Mouse (Mus musculus) heart, postnatal 25 days (tissue): ENCODE results near the gene Susd1. TPM values are rescaled to one million over a fixed set of nuclear protein-coding genes. Genes with fewer than 3 reads are reported as not detected.

Experiments
- DNase-seq: peaks from one replicate; pipeline ENCODE4 v3.0.0; 2022; ENCODE audit warnings: low spot score
- intact Hi-C: fragments of 180-260 bp; cut with DNase I; formaldehyde crosslinking; loops from one replicate; pipeline ENCODE4 v1.15.1; 2025
- total RNA-seq, 2 experiments: library from RNA; stranded (reverse); gene quantifications; 2 replicates each; pipeline ENCODE4 v1.2.3; 2021

Gene Susd1
- total RNA-seq, 2 experiments from 2014 or later, result 0.94 to 1.6 TPM

DNA sequence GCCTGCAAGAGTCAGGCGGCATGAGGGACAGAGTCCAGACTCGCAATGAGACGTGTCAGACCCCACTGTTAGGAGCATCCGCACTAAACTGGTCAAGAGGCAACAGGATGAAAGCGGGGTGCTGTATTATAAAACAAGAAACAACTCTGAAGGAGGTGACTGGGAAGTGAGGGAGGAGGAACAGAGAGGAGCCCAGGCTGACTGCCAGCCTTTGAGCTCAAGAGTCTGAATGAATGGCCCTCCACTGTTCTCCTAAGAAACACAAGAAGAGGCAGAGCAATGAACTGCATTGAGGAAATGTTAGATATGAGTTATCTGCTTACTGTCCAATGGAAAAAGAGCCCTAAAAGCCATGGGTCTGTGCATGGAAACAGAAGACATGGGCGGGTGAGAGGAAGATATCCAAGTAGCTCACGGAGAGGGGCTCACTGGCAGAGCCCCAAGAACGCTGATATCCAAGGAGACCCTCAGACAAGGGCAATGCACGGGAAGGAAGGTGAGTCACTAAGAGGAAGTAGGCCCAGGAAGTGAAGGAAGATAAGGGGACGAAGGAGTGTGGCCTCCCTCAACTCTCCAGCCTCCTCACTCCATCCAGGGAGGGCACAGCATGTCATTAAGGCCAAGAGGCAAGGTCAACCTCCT, 53.1 kb downstream of the Susd1 start:
- DNase-seq, result no peak
- intact Hi-C loops, result no loop called here

DNA sequence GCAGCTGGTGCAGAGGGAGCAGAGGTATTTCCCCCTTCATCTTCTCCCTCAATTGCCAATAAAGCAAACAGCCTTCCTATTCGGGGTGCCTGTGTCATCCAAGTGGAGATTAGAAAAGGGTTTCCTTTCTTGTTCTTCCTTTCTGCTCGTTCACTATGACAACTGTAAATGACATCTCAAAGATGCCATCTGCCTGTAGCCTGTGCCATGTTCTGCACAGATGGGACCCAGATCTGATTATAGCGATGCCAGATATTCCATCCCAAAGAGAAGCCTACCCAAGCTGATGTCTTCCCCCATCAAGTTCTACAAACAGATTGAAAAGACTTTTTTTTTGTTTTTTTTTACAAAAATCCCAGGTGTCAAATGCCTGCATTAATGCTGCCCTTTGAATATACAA, 54.6 kb downstream of the Susd1 start:
- intact Hi-C loops, result loop anchor here (5.0 kb wide), 1 partner anchor 184 kb away; no protein-coding TSS in a partner anchor
- DNase-seq, result no peak

DNA sequence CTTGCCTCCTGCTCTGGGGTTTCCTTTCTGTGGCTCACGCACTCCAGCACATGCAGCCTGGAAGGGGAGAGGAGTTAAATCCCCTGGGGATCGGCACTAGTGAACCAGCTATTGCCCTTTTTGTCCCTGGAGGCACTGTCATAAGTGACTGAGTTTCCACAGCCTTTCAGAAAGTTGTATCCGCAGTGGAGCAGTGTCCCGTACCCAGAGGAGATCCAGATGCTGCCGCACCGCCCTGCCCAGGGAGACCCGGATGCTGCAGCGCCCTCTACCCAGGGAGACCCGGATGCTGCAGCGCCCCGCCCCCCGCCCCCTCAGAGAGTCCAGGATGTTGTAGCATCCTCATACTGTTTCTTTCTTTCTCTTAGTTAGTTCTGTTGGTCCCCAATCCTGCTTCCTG, 56.3 kb downstream of the Susd1 start:
- intact Hi-C loops, result loop anchor here (5.0 kb wide), 1 partner anchor 185 kb away; no protein-coding TSS in a partner anchor
- no peak for DNase-seq

DNA sequence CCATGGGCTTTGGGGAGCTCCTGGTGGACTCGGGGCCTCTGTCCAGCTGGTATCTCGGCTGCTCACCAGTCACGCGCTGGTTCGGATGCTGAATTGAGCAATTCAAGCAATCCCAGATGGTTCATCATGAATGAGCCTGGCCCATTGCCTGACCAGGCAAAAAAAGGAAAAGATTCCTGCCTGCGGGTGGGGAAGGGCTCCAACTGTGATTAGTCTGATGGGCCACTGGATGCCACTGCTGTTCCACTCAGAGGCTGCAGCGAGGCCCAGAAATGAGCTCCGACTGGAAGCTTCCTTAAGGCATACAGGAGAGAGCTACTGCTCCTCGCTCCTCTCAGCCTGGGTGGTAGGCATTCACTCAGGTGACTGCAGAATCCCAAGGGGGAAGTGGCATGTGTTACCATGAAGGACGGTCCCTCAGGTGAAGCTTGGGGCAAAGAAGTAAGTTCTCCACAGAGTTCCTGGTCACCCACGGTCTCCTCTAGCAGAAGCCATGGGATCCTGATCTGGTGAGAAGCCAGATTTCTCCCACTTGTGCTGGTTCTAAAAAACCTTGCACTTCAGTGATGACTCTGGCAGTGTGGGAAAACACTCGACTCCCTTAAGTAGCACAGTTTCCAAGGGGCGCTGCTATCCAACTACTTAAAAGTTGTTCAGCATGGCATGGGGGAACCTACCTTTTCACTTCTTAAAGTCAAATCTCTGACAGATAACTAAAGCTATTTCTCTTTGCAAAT, 57.3 kb downstream of the Susd1 start:
- intact Hi-C loops, result loop anchor here (5.0 kb wide), 1 partner anchor 186 kb away; no protein-coding TSS in a partner anchor
- DNase-seq, result peak; percentile 62

DNA sequence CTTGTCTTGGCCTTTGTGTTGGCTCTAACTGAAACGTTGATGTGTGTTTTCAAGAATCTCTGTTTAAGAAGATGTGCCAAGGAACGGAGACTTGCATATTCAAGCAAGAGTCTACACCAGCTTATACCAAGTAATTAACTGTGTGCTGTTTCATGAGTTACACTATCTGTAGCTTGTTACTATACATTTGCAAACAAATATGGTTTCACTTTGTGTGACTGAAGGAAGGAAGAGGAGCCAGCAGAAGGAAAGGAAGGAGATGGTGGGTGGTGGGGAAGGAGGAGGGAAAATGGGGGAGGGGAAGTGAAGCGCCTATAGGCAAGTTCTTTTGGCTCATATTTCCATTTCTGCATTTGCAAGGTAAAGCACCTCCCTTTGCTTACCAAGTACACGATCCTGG, 58.0 kb downstream of the Susd1 start:
- intact Hi-C loops, result loop anchor here (5.0 kb wide), 1 partner anchor 187 kb away; no protein-coding TSS in a partner anchor
- DNase-seq, result no peak

DNA sequence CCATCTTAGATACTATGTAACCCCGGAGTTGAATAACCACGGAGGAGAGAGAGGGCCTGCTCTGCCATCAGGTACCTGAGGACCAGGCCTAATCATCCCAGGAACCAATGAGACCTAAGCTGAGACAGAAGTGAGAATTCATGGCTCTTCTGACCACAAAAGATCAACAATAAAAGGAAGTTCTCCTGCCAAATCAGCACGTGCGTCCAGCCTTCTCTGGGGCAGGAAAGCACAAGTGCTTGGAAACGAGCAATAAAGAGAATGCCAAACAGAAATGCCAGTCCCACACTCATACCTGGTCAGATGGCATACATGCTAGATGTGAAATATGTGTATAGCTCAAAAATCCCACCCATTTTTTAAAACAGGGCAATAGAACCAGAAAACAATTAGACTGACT, 58.6 kb downstream of the Susd1 start:
- intact Hi-C loops, result loop anchor here (5.0 kb wide), 1 partner anchor 187 kb away; no protein-coding TSS in a partner anchor

DNA sequence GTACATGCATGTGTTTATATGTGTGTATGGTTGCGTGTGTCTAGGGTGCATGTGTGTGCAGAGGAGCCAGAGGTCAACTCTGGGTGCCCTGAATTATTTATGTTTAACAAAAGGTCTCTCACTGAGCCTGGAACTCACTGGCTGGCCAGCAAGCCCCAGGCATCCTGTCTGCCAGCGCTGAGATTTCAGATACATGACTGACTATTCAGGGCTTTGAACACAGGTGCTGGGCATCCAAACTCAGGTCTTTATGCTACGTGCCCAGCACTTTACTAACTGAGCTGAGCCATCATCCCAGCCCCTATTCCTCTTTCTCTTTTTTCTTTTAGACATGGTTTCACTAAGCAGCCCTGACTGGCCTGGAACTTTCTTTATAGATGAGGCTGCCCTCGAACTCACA, 59.8 kb downstream of the Susd1 start:
- intact Hi-C loops, result no loop called here
- DNase-seq, result no peak

More for the DNA sequence above, 58.6 kb downstream of the Susd1 start:
- DNase-seq, result no peak

DNA sequence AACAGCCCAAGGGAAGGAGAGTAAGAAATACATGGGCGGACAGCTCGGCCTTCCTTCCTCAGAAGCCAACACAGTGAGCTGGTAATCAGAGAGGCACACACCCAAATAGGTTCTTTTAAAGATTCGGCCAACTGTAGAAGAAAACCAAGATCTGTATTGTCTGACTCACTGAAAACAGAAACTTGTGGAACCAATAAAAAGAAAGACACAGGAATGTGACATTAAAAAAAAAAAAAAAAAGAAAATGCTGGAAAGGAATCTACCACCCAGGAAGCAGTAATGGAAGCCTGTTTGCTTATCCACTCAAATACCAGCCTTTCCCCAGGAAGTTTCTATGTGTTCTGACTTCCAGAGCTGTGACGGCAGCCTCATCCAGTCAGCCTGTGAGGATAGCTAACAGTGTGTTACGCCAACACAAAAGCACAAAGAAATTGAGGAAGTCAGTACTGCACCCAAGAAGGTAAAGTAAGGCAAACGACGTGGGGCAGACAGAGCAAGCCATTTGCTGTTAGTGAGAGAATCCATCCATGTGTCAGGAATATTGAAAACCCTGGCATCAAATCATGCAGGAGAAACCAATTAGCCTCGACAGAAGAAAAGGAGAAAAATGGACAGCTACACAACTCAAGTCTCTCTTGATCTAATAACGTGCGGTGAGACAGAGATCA, 64.0 kb downstream of the Susd1 start:
- no peak for DNase-seq
- intact Hi-C loops, result no loop called here

DNA sequence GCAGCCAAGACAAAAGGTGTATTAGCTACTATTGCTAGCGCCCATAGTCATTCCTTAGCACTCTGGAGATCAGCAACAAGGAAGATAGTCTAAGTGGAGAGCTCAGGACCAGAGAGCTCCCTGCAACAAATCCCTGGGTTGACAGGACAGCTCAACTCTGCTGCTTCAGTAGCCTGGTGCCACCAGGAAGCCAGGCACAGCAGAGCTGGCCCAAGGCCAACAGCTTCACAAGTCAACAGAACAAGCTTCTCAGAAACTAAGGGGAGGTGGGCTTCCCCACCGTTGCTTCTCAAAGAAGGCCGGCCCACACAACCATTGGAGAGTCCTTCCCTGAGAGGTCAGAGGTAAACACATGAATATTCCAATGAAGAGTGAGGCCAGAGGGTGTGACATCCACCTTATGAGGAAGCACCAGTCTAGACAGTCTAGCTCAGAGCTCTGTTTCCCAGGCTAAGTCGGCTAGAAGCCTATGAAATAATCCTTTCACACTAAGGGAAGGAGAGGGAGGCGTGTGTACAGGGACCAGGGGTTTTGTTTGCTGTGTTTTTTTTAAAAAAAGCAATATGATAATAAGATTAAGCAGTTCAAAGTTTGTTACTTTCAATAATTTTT, 65.8 kb downstream of the Susd1 start:
- intact Hi-C loops, result no loop called here

DNA sequence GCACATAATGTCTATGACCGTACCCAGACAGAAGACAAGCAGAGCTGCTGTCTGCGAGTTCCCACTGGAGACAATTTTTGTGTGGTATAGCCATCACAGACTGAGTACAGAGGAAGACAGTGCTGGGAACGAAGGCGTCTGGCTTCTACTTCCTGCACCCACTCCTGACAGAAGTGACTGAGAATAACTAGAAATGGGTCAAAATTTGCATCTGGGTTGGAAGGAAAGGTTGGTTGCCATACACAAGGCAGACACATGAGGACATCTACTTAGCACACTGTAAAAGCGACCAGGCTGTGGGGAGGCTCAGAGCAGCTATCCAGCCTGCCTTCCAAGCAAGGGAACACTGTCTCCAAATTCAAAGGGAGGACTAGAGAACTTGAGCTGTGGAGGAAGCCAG, 66.5 kb downstream of the Susd1 start:
- intact Hi-C loops, result no loop called here
- no peak for DNase-seq

More for the DNA sequence above, 65.8 kb downstream of the Susd1 start:
- DNase-seq, result no peak

DNA sequence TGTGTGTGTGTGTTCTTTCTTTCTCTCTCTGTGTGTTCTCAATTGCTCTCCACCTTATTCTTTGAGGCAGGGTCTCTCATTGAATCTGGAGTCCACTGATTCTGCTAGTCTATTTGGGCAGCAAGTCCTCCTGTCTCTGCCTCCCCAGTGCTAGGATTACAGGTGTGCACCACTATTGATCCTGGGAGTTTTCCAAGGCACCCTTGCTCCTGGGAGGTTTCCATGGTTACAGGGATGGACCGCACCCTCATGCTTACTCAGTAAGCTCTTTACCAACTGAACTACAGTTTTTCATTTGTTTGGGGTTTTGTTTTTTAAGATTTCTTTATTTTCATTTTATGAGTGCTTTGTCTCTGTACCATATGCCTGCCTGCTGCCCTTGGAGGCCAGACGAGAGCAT, 68.5 kb downstream of the Susd1 start:
- intact Hi-C loops, result loop anchor here (10.0 kb wide), 3 partner anchors 105 to 485 kb away; no protein-coding TSS in a partner anchor
- no peak for DNase-seq

DNA sequence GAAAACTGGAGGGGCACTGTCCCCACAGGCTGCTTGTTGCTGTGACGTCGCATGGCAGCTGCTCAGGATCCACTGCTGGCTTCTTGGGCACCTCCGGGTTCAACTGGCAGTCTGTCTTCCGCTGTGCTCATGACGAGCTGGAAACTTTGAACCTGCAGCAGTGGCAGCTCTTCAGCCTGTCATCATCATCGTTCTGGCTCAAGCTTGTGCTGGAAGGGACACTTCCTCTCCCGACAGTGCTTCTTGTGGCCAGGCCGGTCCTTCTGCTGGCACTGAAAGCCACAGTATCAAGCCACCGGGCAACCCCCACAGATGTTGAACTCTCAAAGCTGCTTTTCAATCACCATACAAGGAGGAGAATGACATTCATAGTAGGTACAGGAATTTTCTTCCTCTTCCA, 70.3 kb downstream of the Susd1 start:
- no peak for DNase-seq
- intact Hi-C loops, result loop anchor here (10.0 kb wide), 3 partner anchors 107 to 487 kb away; no protein-coding TSS in a partner anchor

DNA sequence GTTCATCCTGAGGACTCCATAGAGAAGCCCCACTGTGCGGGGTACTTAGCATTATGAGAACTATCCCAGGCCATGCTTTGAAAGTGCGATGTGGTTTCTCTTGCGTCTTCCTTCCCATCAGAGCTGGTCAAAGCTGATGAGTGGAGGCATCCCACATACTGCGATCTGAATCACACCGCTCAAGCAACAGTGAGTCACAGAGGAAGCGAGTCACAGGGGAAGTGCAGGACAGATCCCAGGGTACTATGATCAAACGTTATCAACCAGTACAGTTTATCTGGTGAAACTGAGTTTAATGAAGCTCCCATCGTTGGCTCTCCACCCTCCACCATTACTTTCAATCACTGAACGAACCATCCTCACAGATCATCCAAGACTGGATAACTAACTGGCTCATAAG, 72.2 kb downstream of the Susd1 start:
- intact Hi-C loops, result loop anchor here (10.0 kb wide), 3 partner anchors 109 to 489 kb away; no protein-coding TSS in a partner anchor

DNA sequence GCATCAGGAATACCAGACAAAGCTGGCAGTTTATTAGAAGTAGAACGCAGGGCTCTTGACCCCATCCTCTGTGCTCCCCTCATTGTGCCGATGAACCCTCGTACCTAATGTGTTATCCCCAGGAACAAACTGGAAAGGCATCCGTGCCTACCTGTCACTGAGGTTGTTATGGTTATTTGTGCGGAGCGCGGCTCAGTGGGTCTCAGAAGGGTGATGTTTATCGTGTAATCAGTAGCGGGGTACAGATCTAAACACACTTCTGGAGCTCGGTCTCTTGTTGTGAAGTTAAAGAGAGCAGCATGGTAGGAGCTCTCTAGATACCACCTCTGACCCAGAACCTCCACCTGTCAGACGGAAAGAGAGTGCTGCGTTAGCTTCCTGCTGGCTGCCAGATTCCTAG, 72.9 kb downstream of the Susd1 start:
- DNase-seq, result no peak
- intact Hi-C loops, result loop anchor here (10.0 kb wide), 3 partner anchors 109 to 489 kb away; no protein-coding TSS in a partner anchor

More for the DNA sequence above, 72.2 kb downstream of the Susd1 start:
- DNase-seq, result no peak

DNA sequence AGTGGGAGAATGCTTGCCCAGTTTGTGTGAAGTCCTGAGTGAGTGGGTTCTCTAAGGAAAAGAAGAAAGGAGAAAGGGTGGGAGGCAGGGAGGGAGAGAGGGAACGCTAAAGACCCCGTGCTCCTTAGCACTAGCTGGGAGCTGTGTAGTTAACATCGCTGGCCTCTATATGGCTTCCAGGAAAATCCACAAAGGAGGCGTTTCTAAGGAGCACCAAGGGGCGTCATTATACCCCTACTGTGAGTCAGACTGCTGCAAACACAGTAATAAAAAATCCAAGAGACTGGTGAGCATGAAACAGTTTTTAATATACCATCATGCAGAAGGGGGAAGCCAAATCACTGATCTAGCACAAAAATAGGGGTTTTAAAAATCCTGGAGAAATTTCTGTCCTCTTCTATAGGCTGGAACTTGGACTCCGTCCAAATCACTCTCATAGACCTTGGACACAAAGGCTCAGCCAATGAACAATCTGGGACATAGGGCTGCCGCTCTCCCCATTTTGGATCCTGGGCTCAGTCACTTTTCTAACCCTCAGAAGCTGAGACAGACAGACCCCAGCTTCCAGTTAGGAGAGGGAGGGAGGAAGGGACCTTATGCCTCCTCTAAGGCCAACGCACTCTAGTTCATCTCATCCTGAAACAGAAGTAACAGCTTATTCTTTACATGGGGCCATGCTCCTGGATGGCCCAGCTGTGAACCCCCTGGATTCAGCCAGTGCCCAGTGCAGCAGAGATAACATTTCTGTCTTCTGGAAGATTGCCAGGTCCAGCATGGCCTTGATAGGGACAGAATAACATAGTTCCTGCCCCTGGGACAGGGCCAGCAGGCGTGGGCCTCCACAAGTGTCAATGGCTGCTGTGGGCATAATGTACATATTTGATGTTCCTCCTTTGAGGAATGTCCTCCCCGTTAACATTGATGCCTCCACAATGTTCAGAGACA, 73.9 kb downstream of the Susd1 start:
- DNase-seq, result no peak
- intact Hi-C loops, result loop anchor here (10.0 kb wide), 3 partner anchors 110 to 490 kb away; no protein-coding TSS in a partner anchor

DNA sequence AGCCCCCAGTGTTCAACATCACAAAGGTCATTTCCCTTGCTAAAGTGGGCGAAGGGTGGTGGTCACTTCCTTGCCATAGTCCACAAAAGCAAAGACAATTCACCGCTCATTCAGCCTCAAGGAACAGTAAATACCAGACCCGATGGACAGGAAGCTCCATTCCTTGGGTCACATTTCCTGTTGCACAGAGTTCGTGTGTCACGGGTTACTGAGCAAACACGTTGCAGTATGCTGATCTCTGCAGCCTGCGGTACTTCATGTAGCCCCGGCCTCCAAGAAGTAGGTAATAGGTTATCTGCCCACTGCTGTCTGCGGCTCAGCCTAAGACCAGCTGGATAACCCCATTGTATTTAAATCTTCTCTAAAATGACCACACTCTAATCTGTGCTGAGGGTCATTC, 75.4 kb downstream of the Susd1 start:
- no peak for DNase-seq
- intact Hi-C loops, result loop anchor here (10.0 kb wide), 3 partner anchors 112 to 492 kb away; no protein-coding TSS in a partner anchor

DNA sequence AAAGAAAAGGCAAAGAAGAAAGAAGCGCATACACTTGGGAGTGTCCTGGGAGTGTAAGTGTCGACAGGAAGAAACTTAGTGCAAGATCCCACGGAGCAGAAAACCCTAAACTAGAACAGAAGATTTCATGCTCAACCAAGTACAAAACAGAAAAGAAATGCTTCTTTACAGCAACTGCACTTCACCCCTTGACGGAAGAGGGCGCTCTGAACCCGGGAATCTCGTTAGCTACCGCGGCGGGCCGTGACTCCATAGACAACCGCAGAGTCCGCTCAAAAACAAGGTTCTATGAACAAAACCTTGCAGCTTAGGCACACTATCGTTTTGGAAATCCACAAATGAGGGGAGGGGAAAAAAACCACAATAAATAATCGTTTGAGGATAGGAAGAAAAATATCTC, 77.7 kb downstream of the Susd1 start:
- intact Hi-C loops, result loop anchor here (1.0 to 10.0 kb wide), 4 partner anchors 114 to 494 kb away; no protein-coding TSS in a partner anchor
- DNase-seq, result no peak

DNA sequence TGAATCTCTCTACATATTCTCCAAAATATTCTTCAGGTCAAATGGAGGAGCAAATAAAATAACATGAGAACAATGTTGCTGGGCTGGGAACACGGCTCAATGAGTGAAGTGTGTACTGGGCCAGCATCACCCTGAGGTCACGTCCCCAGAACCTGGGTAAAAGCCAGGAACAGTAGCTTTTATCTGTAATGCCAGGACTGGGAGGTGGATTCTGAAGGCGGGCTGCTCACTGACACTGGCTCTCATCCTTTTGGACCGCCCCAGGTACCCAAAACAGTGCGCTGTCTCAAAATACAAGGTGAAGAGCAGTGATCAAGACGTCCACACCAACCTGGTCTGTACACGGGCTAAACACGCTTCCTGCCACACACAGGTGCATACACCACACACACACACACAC, 78.5 kb downstream of the Susd1 start:
- intact Hi-C loops, result loop anchor here (1.0 to 10.0 kb wide), 4 partner anchors 115 to 495 kb away; no protein-coding TSS in a partner anchor
- DNase-seq, result no peak

DNA sequence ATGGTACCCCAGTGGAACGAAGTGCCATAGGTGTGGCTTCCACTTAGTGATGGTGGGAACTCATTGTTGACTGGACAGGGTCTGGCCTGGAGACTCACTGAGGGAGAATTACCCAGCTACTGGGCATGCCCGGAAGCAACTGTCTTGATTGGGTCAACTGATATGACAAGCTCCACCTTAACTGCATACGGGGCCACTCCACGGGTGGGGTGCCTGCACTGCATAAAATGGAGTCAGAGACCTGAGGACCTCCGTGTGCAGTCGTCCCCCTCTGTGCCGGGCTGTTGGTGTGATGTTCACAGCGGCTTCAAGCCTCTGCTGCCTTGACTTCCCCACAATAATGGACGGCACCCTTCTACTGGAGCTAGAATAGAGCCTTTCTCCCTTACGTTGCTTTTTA, 79.5 kb downstream of the Susd1 start:
- intact Hi-C loops, result no loop called here
- no peak for DNase-seq
